Mouse (Mus musculus): ENCODE data around the gene Sipa1l3.
A peak's percentile ranks its signal among the peaks of the same experiment; 100 is the strongest.

Gene Sipa1l3

GRCm38 (mm10) chr7:29444070-29444469 is 74.4 kb downstream of the Sipa1l3 start:
- DNase-seq (ENCODE audit: low spot score in 2 of 2): no peak

- no peak for DNase-seq (ENCODE audit: low spot score in 2 of 2)
Observed at GRCm38 (mm10) chr7:29441793-29442192, 76.6 kb downstream of the Sipa1l3 start.

- no peak for DNase-seq (ENCODE audit: low spot score in 2 of 2)
Observed at GRCm38 (mm10) chr7:29441151-29441550, 77.3 kb downstream of the Sipa1l3 start.

GRCm38 (mm10) chr7:29438655-29439282 is 79.7 kb downstream of the Sipa1l3 start:
- DNase-seq (ENCODE audit: low spot score in 2 of 2): peak in 1 of 2 experiments; percentile 27

- no peak for DNase-seq (ENCODE audit: low spot score in 2 of 2)
Observed at GRCm38 (mm10) chr7:29438204-29438603, 80.2 kb downstream of the Sipa1l3 start.

- no peak for DNase-seq (ENCODE audit: low spot score in 2 of 2)
Observed at GRCm38 (mm10) chr7:29437072-29437471, 81.4 kb downstream of the Sipa1l3 start.

- no peak for DNase-seq (ENCODE audit: low spot score in 2 of 2)
Observed at GRCm38 (mm10) chr7:29434313-29435035, 84.0 kb downstream of the Sipa1l3 start.

- no peak for DNase-seq (ENCODE audit: low spot score in 2 of 2)
Observed at GRCm38 (mm10) chr7:29433725-29434124, 84.7 kb downstream of the Sipa1l3 start.

GRCm38 (mm10) chr7:29432947-29433553 is 85.4 kb downstream of the Sipa1l3 start:
- no peak for DNase-seq (ENCODE audit: low spot score in 2 of 2)

- DNase-seq (ENCODE audit: low spot score in 2 of 2): no peak
Observed at GRCm38 (mm10) chr7:29432180-29432946, 86.1 kb downstream of the Sipa1l3 start.

GRCm38 (mm10) chr7:29430739-29431211 is 87.7 kb downstream of the Sipa1l3 start:
- DNase-seq (ENCODE audit: low spot score in 2 of 2): no peak

GRCm38 (mm10) chr7:29426056-29426455 is 92.4 kb downstream of the Sipa1l3 start:
- DNase-seq (ENCODE audit: low spot score in 2 of 2): no peak

GRCm38 (mm10) chr7:29425413-29425827 is 93.0 kb downstream of the Sipa1l3 start:
- peak; percentile 37 to 43 for DNase-seq (ENCODE audit: low spot score in 2 of 2)

- DNase-seq (ENCODE audit: low spot score in 2 of 2): no peak
Observed at GRCm38 (mm10) chr7:29424690-29425089, 93.8 kb downstream of the Sipa1l3 start.

GRCm38 (mm10) chr7:29421909-29422244 is 96.6 kb downstream of the Sipa1l3 start:
- DNase-seq (ENCODE audit: low spot score in 2 of 2): no peak

- DNase-seq (ENCODE audit: low spot score in 2 of 2): no peak
Observed at GRCm38 (mm10) chr7:29421240-29421908, 97.1 kb downstream of the Sipa1l3 start.

GRCm38 (mm10) chr7:29419836-29420235 is 98.6 kb downstream of the Sipa1l3 start:
- DNase-seq (ENCODE audit: low spot score in 2 of 2): no peak

- no peak for DNase-seq (ENCODE audit: low spot score in 2 of 2)
Observed at GRCm38 (mm10) chr7:29418231-29418630, 100.2 kb downstream of the Sipa1l3 start.

- DNase-seq (ENCODE audit: low spot score in 2 of 2): no peak
Observed at GRCm38 (mm10) chr7:29417332-29418069, 100.9 kb downstream of the Sipa1l3 start.

- DNase-seq (ENCODE audit: low spot score in 2 of 2): no peak
Observed at GRCm38 (mm10) chr7:29416906-29417305, 101.5 kb downstream of the Sipa1l3 start.
